Mouse (Mus musculus): ENCODE measurements at regions not wholly inside any gene's neighbourhood (a gene's known extent, or its start where the extent isn't known, plus 50 kb on each side); places are given as distances from the start of the nearest gene placed in this dataset.

- TF ChIP-seq ZKSCAN1 (IDR thresholded peaks at IDR 0.05; ENCODE audit: low read depth, low read length) (no peak), E2F4 (IDR thresholded peaks at IDR 0.05; ENCODE audit: borderline replicate concordance, low read depth, low read length) (no peak), CTCF (IDR thresholded peaks at IDR 0.05 in 2 of 3, conservative IDR thresholded peaks at IDR 0.05 in 1 of 3; ENCODE audit: control insufficient read depth in 1 of 3, insufficient read depth in 1 of 3, low read depth in 2 of 3, low read length in 3 of 3, poor library complexity in 1 of 3, severe bottlenecking in 1 of 3) (no peak), GATA1 (IDR thresholded peaks at IDR 0.05; ENCODE audit: low read depth, low read length) (no peak), MAX (IDR thresholded peaks at IDR 0.05; ENCODE audit: low read length) (no peak), BHLHE40 (IDR thresholded peaks at IDR 0.05; ENCODE audit: borderline replicate concordance, low read depth, low read length) (no peak), KAT2A (conservative IDR thresholded peaks at IDR 0.05; ENCODE audit: low read depth, low read length) (no peak), NELFE (IDR thresholded peaks at IDR 0.05; ENCODE audit: low read depth, low read length) (no peak), POLR2A (IDR thresholded peaks at IDR 0.05; ENCODE audit: control insufficient read depth in 1 of 2, insufficient read depth in 1 of 2, low read depth in 1 of 2, low read length in 2 of 2, poor library complexity in 1 of 2) (no peak), MEF2A (IDR thresholded peaks at IDR 0.05; ENCODE audit: extremely low read depth, insufficient replicate concordance, low read depth, low read length, poor library complexity, severe bottlenecking) (no peak), TAL1 (IDR thresholded peaks at IDR 0.05; ENCODE audit: low read length) (no peak), EP300 (IDR thresholded peaks at IDR 0.05; ENCODE audit: low read depth in 1 of 2, low read length in 2 of 2) (no peak), GABPA (IDR thresholded peaks at IDR 0.05; ENCODE audit: low read depth, low read length) (no peak), ELF1 (IDR thresholded peaks at IDR 0.05; ENCODE audit: low read depth, low read length) (no peak)
Observed at GRCm38 (mm10) chr2:159729301-159729700, 604.7 kb downstream of the Gm826 start.
